Mouse (Mus musculus): ENCODE measurements around the gene Rbfox3.

GRCm38 (mm10) chr11:118550773-118551520 lies 360.4 kb downstream of the Rbfox3 start:
- TF ChIP-seq CTCF (IDR thresholded peaks at IDR 0.05; ENCODE audit: low read depth) = no peak
- no peak for TF ChIP-seq EP300 (optimal IDR thresholded peaks at IDR 0.05)

Data from stomach, postnatal 0 days (tissue).